Mouse (Mus musculus) E14TG2a.4 (cell line): ENCODE measurements at regions not wholly inside any gene's neighbourhood (a gene's known extent, or its start where the extent isn't known, plus 50 kb on each side); places are given as distances from the start of the nearest gene placed in this dataset.

Experiments used
- H3K27me3 ChIP-seq: 2 replicates; pipeline ENCODE4 v1.6.1; 2014; ENCODE audit warnings: low read length, control low read depth; ENCODE audit not compliant: insufficient read depth
- H3K36me3 ChIP-seq: 2 replicates; pipeline ENCODE4 v1.6.1; 2014; ENCODE audit warnings: low read length, control low read depth; ENCODE audit not compliant: insufficient read depth
- H3K4me1 ChIP-seq: replicated peaks from 2 replicates; pipeline ENCODE4 v1.6.1; 2014; ENCODE audit warnings: low read depth, low read length, control low read depth
- H3K4me3 ChIP-seq: replicated peaks from 2 replicates; pipeline ENCODE4 v1.5.1; 2014; ENCODE audit warnings: mild to moderate bottlenecking, low read length
- H3K9me3 ChIP-seq: 2 replicates; pipeline ENCODE4 v1.6.1; 2014; ENCODE audit warnings: low read length, control low read depth
- CTCF ChIP-seq: conservative IDR thresholded peaks from 2 replicates; pipeline ENCODE4 v1.5.1; 2014; ENCODE audit warnings: low read length
- NANOG ChIP-seq: IDR thresholded peaks from 2 replicates; pipeline ENCODE4 v1.6.1; 2014; ENCODE audit warnings: borderline replicate concordance, low read length, mixed read lengths
- POU5F1 ChIP-seq: IDR thresholded peaks from 2 replicates; pipeline ENCODE4 v1.6.1; 2014; ENCODE audit warnings: low read length, borderline replicate concordance

- Histone ChIP-seq H3K36me3 (no peaks in the 10 kb centered on the region), H3K27me3 (no peaks in the 10 kb centered on the region), H3K4me1 (no peaks in the 10 kb centered on the region), H3K4me3 (no peak overlapping the region), H3K9me3 (peaks cover 39% of the 10 kb centered on the region)
- TF ChIP-seq NANOG = no peak
- no peak for TF ChIP-seq POU5F1
- TF ChIP-seq CTCF = no peak
These were observed 96.5 kb upstream of the Peli2 start for GRCm38 (mm10) chr14:48024051-48024693.

- peaks cover 11% of the 10 kb centered on the region for H3K9me3 ChIP-seq
- no peaks in the 10 kb centered on the region for H3K27me3 ChIP-seq
- H3K4me1 ChIP-seq = no peaks in the 10 kb centered on the region
- H3K36me3 ChIP-seq = no peaks in the 10 kb centered on the region
- TF ChIP-seq POU5F1 = no peak
- no peak for TF ChIP-seq CTCF
- TF ChIP-seq NANOG = no peak
- H3K4me3 ChIP-seq = no peak overlapping the region
These were observed 81.3 kb upstream of the Peli2 start for GRCm38 (mm10) chr14:48039286-48039790.

- H3K4me3 ChIP-seq = no peak overlapping the region
- H3K36me3 ChIP-seq = no peaks in the 10 kb centered on the region
- H3K27me3 ChIP-seq = no peaks in the 10 kb centered on the region
- H3K4me1 ChIP-seq = no peaks in the 10 kb centered on the region
- H3K9me3 ChIP-seq = no peaks in the 10 kb centered on the region
- TF ChIP-seq CTCF = no peak
- no peak for TF ChIP-seq NANOG
- no peak for TF ChIP-seq POU5F1
These were observed 74.5 kb upstream of the Peli2 start for GRCm38 (mm10) chr14:48046094-48046493.

GRCm38 (mm10) chr14:48046831-48047230 is 73.8 kb upstream of the Peli2 start:
- no peak for TF ChIP-seq NANOG
- no peak for TF ChIP-seq CTCF
- no peak for TF ChIP-seq POU5F1
- Histone ChIP-seq H3K4me3 (no peak overlapping the region), H3K36me3 (no peaks in the 10 kb centered on the region), H3K4me1 (no peaks in the 10 kb centered on the region), H3K9me3 (no peaks in the 10 kb centered on the region), H3K27me3 (no peaks in the 10 kb centered on the region)

GRCm38 (mm10) chr14:48049698-48050459 is 70.7 kb upstream of the Peli2 start:
- H3K4me1 ChIP-seq = no peaks in the 10 kb centered on the region
- no peaks in the 10 kb centered on the region for H3K9me3 ChIP-seq
- H3K27me3 ChIP-seq = no peaks in the 10 kb centered on the region
- H3K4me3 ChIP-seq = no peak overlapping the region
- TF ChIP-seq POU5F1 (no peak), NANOG (no peak)
- no peaks in the 10 kb centered on the region for H3K36me3 ChIP-seq

- Histone ChIP-seq H3K36me3 (no peaks in the 10 kb centered on the region), H3K27me3 (no peaks in the 10 kb centered on the region), H3K9me3 (no peaks in the 10 kb centered on the region), H3K4me3 (no peak overlapping the region), H3K4me1 (no peaks in the 10 kb centered on the region)
- no peak for TF ChIP-seq CTCF
- TF ChIP-seq POU5F1 = no peak
- TF ChIP-seq NANOG = no peak
These were observed 70.2 kb upstream of the Peli2 start for GRCm38 (mm10) chr14:48050460-48050760.

GRCm38 (mm10) chr14:48051971-48052370 is 68.7 kb upstream of the Peli2 start:
- TF ChIP-seq NANOG (no peak), POU5F1 (no peak), CTCF (no peak)
- no peaks in the 10 kb centered on the region for H3K36me3 ChIP-seq

GRCm38 (mm10) chr14:48052405-48052804 is 68.2 kb upstream of the Peli2 start:
- H3K36me3 ChIP-seq = no peaks in the 10 kb centered on the region
- H3K4me1 ChIP-seq = no peaks in the 10 kb centered on the region
- no peaks in the 10 kb centered on the region for H3K9me3 ChIP-seq
- H3K27me3 ChIP-seq = no peaks in the 10 kb centered on the region
- TF ChIP-seq CTCF (no peak), POU5F1 (no peak), NANOG (no peak)
- no peak overlapping the region for H3K4me3 ChIP-seq

More at GRCm38 (mm10) chr14:48051971-48052370, 68.7 kb upstream of the Peli2 start:
- Histone ChIP-seq H3K9me3 (no peaks in the 10 kb centered on the region), H3K27me3 (no peaks in the 10 kb centered on the region), H3K4me3 (no peak overlapping the region), H3K4me1 (no peaks in the 10 kb centered on the region)

GRCm38 (mm10) chr14:48053151-48053550 is 67.5 kb upstream of the Peli2 start:
- Histone ChIP-seq H3K4me3 (no peak overlapping the region), H3K27me3 (no peaks in the 10 kb centered on the region), H3K4me1 (no peaks in the 10 kb centered on the region), H3K36me3 (no peaks in the 10 kb centered on the region), H3K9me3 (no peaks in the 10 kb centered on the region)
- TF ChIP-seq POU5F1 (no peak), CTCF (no peak), NANOG (no peak)
